Mouse (Mus musculus) T-cell, adult 2 months (primary cell): ENCODE data around the gene March9.
"Not testable (repeated sequence)": the region's sequence is repeated elsewhere in the genome, so short reads cannot be mapped to it uniquely, and the experiment has no call there.

ENCODE experiments used
- DNase-seq: peaks from one replicate; pipeline ENCODE4 v3.0.0; 2022; ENCODE audit warnings: low spot score

Gene March9

GRCm38 (mm10) chr10:127062503-127062902 is 2.5 kb upstream of the March9 start:
- no peak for DNase-seq

GRCm38 (mm10) chr10:127062101-127062500 is 2.1 kb upstream of the March9 start:
- not testable (repeated sequence) for DNase-seq

- DNase-seq, result no peak
Measured at GRCm38 (mm10) chr10:127061513-127061912, 1.5 kb upstream of the March9 start.

DNA sequence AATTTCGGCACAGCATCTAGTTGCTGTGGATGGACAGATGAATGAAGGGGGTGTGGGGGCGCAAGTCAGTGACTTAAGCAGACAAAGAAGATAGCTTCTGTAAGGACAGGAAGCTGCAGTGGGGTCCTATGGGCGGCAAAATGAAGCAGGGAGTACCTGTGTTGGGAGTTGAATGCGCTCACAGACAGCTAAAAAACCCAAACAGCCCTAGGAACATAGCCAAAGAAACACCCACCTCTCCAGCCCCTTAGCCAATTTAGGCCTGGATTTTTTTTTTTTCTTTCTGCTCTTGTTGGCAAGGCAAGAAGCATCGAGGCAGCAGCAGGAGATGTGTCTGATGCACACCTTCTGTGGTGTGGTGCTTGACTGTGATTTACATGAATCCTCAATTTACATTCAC is 1.1 kb upstream of the March9 start:
- no peak for DNase-seq

DNA sequence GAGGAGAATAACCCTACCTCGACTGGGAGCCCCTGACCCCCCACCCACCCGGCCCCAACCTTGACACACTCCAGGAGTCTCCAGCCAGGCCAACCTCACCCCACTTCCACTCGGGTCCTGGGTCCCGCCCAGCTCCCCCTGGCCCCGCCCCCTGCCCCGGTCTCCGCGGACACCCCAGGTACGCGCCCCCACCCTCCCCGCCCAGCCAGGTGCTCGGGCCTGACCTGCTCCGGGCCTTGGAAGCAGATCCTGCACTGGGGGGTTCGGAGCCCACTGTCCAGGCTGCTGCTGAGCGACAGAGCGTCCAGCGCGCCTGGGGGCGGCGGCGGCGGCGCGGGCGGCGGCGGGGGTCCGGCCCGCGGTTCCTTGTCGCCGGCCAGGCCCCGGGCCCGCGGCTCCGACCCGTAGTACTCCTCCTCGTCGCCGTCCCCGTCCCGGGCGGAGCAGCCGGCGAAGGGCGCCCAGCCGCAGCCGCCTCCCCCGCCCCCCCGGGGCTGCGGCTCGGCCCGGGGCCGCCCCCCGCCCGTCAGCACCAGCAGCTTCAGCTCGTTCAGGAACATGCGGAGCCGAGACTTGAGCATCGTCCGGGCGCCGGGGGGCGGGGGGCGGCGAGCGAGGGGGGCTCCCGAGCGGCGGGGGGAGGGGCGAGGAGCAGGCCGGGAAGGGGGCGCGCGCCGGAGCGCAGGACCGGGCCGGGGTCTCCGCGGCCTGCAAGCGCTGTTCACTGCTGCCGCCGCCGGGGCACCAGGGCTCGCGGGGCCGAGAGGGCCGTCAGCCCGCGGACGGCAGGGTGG is 613 bp downstream of the March9 start:
- DNase-seq, result no peak

GRCm38 (mm10) chr10:127058708-127059107 is 1.3 kb downstream of the March9 start:
- no peak for DNase-seq

- DNase-seq, result peak; percentile 79
Measured at GRCm38 (mm10) chr10:127058161-127058560, 1.8 kb downstream of the March9 start.

GRCm38 (mm10) chr10:127056490-127056889 is 3.5 kb downstream of the March9 start:
- no peak for DNase-seq

- DNase-seq, result no peak
Measured at GRCm38 (mm10) chr10:127055406-127055805, 4.6 kb downstream of the March9 start.

DNA sequence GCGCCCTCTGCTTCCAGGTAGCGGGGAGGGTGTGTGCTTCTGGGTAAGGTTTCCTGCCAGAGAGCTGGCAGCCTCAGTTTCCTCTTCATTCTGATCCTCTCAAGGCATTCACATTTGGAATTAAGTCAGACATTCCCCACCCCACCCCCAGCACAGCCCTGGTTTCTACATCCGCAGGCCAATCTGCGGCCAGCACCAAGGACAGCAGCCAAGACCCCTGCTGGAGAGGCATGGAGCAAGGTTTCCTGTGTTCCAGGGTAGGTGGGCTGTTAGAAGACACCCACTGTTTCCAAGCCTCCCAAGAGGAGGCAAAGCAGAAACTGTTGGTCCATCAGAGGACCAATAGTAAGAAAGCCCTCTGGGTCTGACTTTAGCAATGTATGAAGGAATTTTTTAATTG is 5.3 kb downstream of the March9 start:
- no peak for DNase-seq

GRCm38 (mm10) chr10:127050119-127050474 is 9.9 kb downstream of the March9 start:
- no peak for DNase-seq

GRCm38 (mm10) chr10:127049395-127050118 is 10.4 kb downstream of the March9 start:
- DNase-seq, result no peak

DNA sequence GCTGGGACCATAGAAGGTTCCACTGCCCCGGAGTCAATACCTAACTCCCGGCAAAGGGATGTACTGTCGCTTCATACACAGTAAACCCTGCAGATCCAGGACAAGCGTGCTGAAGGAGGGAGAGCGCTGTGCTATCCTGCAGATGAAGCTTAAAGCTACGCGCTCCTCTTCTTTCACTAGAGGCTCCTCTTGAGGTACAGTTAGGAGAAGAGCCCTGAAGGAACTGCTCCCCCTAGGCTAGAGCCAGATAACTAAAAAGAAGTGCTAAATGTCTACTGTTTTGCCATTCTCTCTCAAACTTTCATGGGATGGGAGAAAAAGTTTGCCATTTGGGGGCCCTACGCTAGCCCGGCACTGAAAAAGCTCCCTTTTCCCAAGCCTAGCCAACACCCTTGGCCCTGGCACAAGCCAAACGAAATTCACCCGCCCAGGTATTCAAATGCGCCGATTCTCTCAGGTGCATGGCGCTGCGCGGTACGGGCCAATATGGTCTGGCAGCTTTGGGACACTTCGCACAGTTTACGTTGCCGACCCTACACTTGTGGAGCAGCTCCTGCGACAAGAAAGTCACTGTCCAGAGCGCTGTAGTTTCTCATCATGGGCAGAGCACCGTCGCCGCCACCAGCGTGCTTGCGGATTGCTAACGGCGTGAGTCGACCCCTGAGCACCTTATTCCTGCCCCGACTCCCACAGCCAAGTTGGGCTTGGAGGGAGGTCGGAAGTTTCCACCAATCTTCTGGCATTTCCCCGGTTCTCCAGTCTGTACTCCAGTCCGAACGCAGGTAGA is 11.2 kb downstream of the March9 start:
- DNase-seq, result no peak

- no peak for DNase-seq
Measured at GRCm38 (mm10) chr10:127047954-127048353, 12.0 kb downstream of the March9 start, which contains the start of gene Cyp27b1. Gene Cyp27b1 (plus strand): TSS chr10:127048250.

DNA sequence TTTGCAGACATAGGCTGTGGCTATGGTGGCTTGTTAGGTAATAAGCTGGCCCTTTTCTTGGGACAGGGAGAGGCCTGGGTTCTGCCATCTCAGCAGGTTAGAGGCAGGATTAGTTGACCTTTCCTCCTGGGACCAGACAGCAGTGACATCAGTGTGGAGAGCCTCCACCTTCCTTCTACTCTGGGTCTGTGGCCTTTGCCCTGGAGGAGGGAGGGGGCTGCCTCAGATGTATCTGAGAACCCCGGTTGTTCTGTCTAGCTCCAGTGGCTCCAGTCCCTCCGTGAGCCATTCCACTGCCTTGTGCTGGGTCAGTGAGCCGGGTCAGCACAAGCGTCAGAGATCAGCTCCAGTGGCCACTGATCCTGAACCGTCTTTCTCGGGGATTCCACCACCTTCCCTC is 16.8 kb downstream of the March9 start:
- DNase-seq, result no peak

- DNase-seq, result no peak
Measured at GRCm38 (mm10) chr10:127042468-127043115, 17.4 kb downstream of the March9 start.

GRCm38 (mm10) chr10:127041774-127042338 is 18.1 kb downstream of the March9 start:
- peak; percentile 83 for DNase-seq

- no peak for DNase-seq
Measured at GRCm38 (mm10) chr10:127041274-127041766, 18.7 kb downstream of the March9 start, which contains the start of the genes Mettl1 and Eef1akmt3. Gene Mettl1 (plus strand): TSS chr10:127041414. Gene Eef1akmt3 (minus strand): TSS chr10:127041513.

- DNase-seq, result no peak
Measured at GRCm38 (mm10) chr10:127040569-127041214, 19.3 kb downstream of the March9 start.

DNA sequence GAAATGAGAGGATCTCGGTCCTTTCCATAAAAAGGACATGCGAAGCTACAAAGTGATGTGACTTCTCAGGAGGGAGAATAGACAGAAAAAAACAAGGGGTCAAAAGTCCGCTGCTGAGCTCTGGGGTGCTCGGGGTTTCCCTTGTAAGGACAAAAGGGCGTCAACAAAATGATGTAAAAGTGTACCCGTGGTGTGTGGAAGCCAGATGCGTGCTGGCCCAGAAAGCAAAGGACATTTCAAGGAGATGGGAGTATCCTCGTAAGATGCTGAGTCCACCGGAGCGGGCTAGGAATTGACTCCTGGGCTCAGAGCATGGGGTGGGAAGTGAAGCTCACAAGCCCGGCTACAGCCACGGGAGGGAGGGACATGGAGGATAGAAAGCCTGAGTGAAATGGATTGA is 22.3 kb downstream of the March9 start:
- no peak for DNase-seq

GRCm38 (mm10) chr10:127036273-127036672 is 23.7 kb downstream of the March9 start:
- DNase-seq, result no peak
